In the genomic region with DNA sequence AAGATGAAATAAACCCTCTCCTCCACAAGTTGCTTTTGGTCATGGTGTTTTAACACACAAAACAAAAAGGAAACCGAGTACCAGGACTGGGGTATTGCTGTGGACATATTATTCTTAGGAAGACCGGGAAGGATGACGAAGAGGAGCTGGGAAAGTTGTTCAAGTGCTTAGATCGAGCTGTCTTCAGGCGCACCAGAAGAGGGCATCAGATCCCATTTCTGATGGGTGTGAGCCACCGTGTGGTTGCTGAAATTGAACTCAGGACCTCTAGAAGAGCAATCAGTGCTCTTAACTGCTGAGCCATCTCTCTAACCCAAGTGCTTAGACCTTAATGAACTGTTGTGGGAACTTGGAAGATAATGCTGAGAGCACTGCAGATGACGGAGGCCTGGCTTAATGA, we compare ENCODE assay signal across 18 mouse cellular contexts. TPM values are rescaled to one million over a fixed set of nuclear protein-coding genes. Genes with fewer than 3 reads are reported as not detected.
DNase-seq lines count a peak whose midpoint lies in the region; TF ChIP-seq lines count a peak whose summit lies in the region.
"Had no signal": no experiment of that assay in that cellular context is flagged by ENCODE, and none has a peak within 500 bp of the region (broad histone marks: within the 10 kb centered on the region; RNA-seq: fewer than 3 reads in every experiment).

No protein-coding gene starts in this region.

- DNase-seq in gastrocnemius, adult 2 months = no peak
- DNase-seq in gastrocnemius, adult 18-20 months (ENCODE audit: low spot score) = no peak
- DNase-seq in left cerebral cortex, adult 2 months (ENCODE audit: extremely low spot score in 1 of 2, low spot score in 2 of 2) = no peak
- no peak for DNase-seq in left cerebral cortex, postnatal 10 days (ENCODE audit: extremely low spot score in 1 of 2, low spot score in 2 of 2)
- DNase-seq in 416B (ENCODE audit: low read depth) = peak; percentile 49
- no peak for DNase-seq in urinary bladder, adult 18-20 months (ENCODE audit: low spot score in 2 of 2)
- no peak for DNase-seq in natural killer cell, adult 2 months (ENCODE audit: low spot score in 2 of 2)
- DNase-seq: adrenal gland, postnatal 10 days; cerebellum, adult 8-10 months; heart, postnatal 4 days; thymus, adult 18-20 months had no signal

- WGBS in bone marrow, adult 2 months = 40% methylated on average over 7 of the region's 7 CpGs

- TF ChIP-seq CTCF in gastrocnemius, adult 2 months (IDR thresholded peaks at IDR 0.05) = peak; percentile 44
- TF ChIP-seq CTCF in left cerebral cortex, adult 2 months (IDR thresholded peaks at IDR 0.05) = peak; percentile 42
- peak; percentile 46; the same call in 1 of the 2 replicates for TF ChIP-seq CTCF in bone marrow, adult 2 months (IDR thresholded peaks at IDR 0.05; ENCODE audit: control insufficient read depth, insufficient read depth, low read length)

- H3K4me3 ChIP-seq in gastrocnemius, adult 2 months = no peak overlapping the region
- H3K4me3 ChIP-seq in left cerebral cortex, adult 2 months = no peak overlapping the region
- H3K4me3 ChIP-seq in bone marrow, adult 2 months (replicated peaks; ENCODE audit: control insufficient read depth, low read depth, low read length) = no peak overlapping the region
- H3K4me3 ChIP-seq: embryonic facial prominence, embryonic 13.5 days; heart, embryonic 13.5 days; limb, embryonic 13.5 days; midbrain, embryonic 15.5 days had no signal

- intact Hi-C loops in gastrocnemius, adult 2 months (cut with DNase I) = no loop called here
- intact Hi-C loops in left cerebral cortex, adult 2 months (cut with DNase I) = no loop called here
- intact Hi-C loops in left cerebral cortex, postnatal 10 days (cut with DNase I) = loop anchor here (5.0 kb wide), 1 partner anchor 43 kb away; no protein-coding TSS in a partner anchor

- H3K27ac ChIP-seq in gastrocnemius, adult 2 months = no peak overlapping the region
- no peak overlapping the region for H3K27ac ChIP-seq in left cerebral cortex, adult 2 months
- no peak overlapping the region for H3K27ac ChIP-seq in bone marrow, adult 2 months (ENCODE audit: control insufficient read depth, insufficient read depth, low read depth, low read length, poor library complexity)
- H3K27ac ChIP-seq: embryonic facial prominence, embryonic 13.5 days; heart, embryonic 13.5 days; hindbrain, postnatal 0 days; limb, embryonic 13.5 days; midbrain, embryonic 15.5 days had no signal

- peaks cover 3% of the 10 kb centered on the region; the same call in 1 of the 2 replicates for H3K4me1 ChIP-seq in bone marrow, adult 2 months (ENCODE audit: control insufficient read depth, insufficient read depth, low read length)

- no peak for TF ChIP-seq POLR2A in bone marrow, adult 2 months (IDR thresholded peaks at IDR 0.05; ENCODE audit: borderline replicate concordance, control insufficient read depth, low read depth, low read length)

RNA-seq across cellular contexts. Expression of gene Rnf181, which starts 2.7 kb away (rescaled TPM):
- total RNA-seq in gastrocnemius, adult 2 months (2021) = 10 to 100 TPM; 24.9 to 26.6 TPM
- total RNA-seq in gastrocnemius, adult 18-20 months (2021) = 10 to 100 TPM; 27.0 to 27.6 TPM
- 10 to 100 TPM; 75.7 to 75.9 TPM for total RNA-seq in left cerebral cortex, adult 2 months (2021)
- total RNA-seq in left cerebral cortex, postnatal 10 days (2021) = 10 to 100 TPM; 66.0 to 68.3 TPM
- 62.6 and 104 TPM in 2 replicates for polyA plus RNA-seq in bone marrow, adult 2 months (2011; ENCODE audit: insufficient read depth, insufficient read length, low replicate concordance, missing spikeins)

RNA-seq across cellular contexts. Expression of gene Tmem150a, which starts 8.8 kb away (rescaled TPM):
- 10 to 100 TPM; 21.0 to 24.2 TPM for total RNA-seq in gastrocnemius, adult 2 months (2021)
- total RNA-seq in gastrocnemius, adult 18-20 months (2021) = 10 to 100 TPM; 22.4 to 24.2 TPM
- total RNA-seq in left cerebral cortex, adult 2 months (2021) = 1 to 10 TPM; 8.0 to 9.7 TPM
- 10 to 100 TPM; 16.6 to 19.0 TPM for total RNA-seq in left cerebral cortex, postnatal 10 days (2021)
- polyA plus RNA-seq in bone marrow, adult 2 months (2011; ENCODE audit: insufficient read depth, insufficient read length, low replicate concordance, missing spikeins) = 2.2 and 10.2 TPM in 2 replicates
- total RNA-seq: common myeloid progenitor, adult 5-6 weeks had no signal

RNA-seq across cellular contexts. Expression of gene Vamp5, which starts 16.3 kb away (rescaled TPM):
- 100 to 1,000 TPM in 1 of 2 experiments, 10 to 100 TPM in 1; 97.5 to 102 TPM for total RNA-seq in gastrocnemius, adult 2 months (2021)
- 100 to 1,000 TPM; 107 to 121 TPM for total RNA-seq in gastrocnemius, adult 18-20 months (2021)
- total RNA-seq in left cerebral cortex, adult 2 months (2021) = 1 to 10 TPM; 6.3 to 6.8 TPM
- total RNA-seq in left cerebral cortex, postnatal 10 days (2021) = 1 to 10 TPM; 3.4 to 4.5 TPM
- 80.8 and 96.2 TPM in 2 replicates for polyA plus RNA-seq in bone marrow, adult 2 months (2011; ENCODE audit: insufficient read depth, insufficient read length, low replicate concordance, missing spikeins)

RNA-seq across cellular contexts. Expression of gene 0610030E20Rik, which starts 16.9 kb away (rescaled TPM):
- total RNA-seq in gastrocnemius, adult 2 months (2021) = 10 to 100 TPM; 10.1 to 11.7 TPM
- total RNA-seq in gastrocnemius, adult 18-20 months (2021) = 1 to 10 TPM; 7.2 to 8.0 TPM
- total RNA-seq in left cerebral cortex, adult 2 months (2021) = 10 to 100 TPM; 17.3 to 17.7 TPM
- total RNA-seq in left cerebral cortex, postnatal 10 days (2021) = 10 to 100 TPM; 12.3 to 13.1 TPM
- 12.9 and 21.8 TPM in 2 replicates for polyA plus RNA-seq in bone marrow, adult 2 months (2011; ENCODE audit: insufficient read depth, insufficient read length, low replicate concordance, missing spikeins)

RNA-seq across cellular contexts. Expression of gene Usp39, which starts 19.0 kb away (rescaled TPM):
- total RNA-seq in gastrocnemius, adult 2 months (2021) = 10 to 100 TPM; 16.4 to 18.4 TPM
- total RNA-seq in gastrocnemius, adult 18-20 months (2021) = 10 to 100 TPM; 17.9 to 20.2 TPM
- total RNA-seq in left cerebral cortex, adult 2 months (2021) = 10 to 100 TPM; 31.8 to 35.5 TPM
- 10 to 100 TPM; 31.8 to 33.6 TPM for total RNA-seq in left cerebral cortex, postnatal 10 days (2021)
- polyA plus RNA-seq in bone marrow, adult 2 months (2011; ENCODE audit: insufficient read depth, insufficient read length, low replicate concordance, missing spikeins) = 30.0 and 53.7 TPM in 2 replicates

Comparison
In these comparisons a context has a peak if more than half of its experiments do, and no peak if none do; other contexts are left out.
1. RNA of gene Vamp5, which starts 16.3 kb away (total RNA-seq): 107 to 121 TPM in gastrocnemius, adult 18-20 months and 97.5 to 102 TPM in gastrocnemius, adult 2 months; 6.3 to 6.8 TPM in left cerebral cortex, adult 2 months and 3.4 to 4.5 TPM in left cerebral cortex, postnatal 10 days; every median in the first group is over 10 times any median in the second.
2. Peak in every context shown above with its lines, with median percentiles within 50 percentile points of each other: CTCF ChIP-seq.